8 mouse cellular contexts compared by ENCODE assay signal in the genomic region with DNA sequence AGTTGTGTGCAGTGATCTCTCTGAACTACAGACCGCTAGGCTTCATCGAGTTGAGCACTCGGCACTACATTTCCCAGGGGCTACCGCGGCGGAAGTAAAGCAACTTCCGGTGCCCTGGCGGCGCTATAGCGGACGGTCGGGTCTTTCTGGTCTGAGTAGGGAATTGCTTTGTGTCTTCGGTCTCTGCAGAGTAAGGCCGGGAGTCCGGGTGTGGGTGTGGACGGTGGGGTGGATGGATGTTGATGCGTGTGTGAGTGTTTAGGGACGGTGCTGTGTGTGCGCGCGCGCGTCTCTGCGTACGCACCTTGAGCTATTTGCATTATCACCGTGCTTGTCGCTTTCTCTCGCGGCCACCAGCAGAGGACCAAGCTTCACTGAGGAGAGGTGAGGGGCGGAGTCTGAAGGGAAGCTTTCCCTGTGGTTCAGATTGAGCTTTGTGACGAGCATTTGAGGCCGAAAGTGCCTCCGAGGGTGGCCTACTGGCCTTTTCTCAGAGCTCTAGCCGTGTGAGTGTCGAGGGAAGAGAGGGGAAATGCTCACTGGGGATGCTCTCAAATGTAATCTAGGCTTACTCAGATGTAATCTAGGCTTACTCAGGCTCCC. TPM values are rescaled to one million over a fixed set of nuclear protein-coding genes. Genes with fewer than 3 reads are reported as not detected.
DNase-seq lines count a peak whose midpoint lies in the region; ATAC-seq and TF ChIP-seq lines count a peak whose summit lies in the region.

Zfp60 (plus strand) TSS at position 109 of the 603 bp plus-strand sequence.

- no peaks in the 10 kb centered on the region for H3K27me3 ChIP-seq in E14TG2a.4 (ENCODE audit: insufficient read depth, low read length)
- no peaks in the 10 kb centered on the region for H3K27me3 ChIP-seq in forebrain, embryonic 12.5 days
- no peaks in the 10 kb centered on the region for H3K27me3 ChIP-seq in heart, postnatal 0 days (ENCODE audit: control insufficient read depth, insufficient read depth, low read length)
- H3K27me3 ChIP-seq in liver, embryonic 16.5 days (ENCODE audit: control insufficient read depth, insufficient read depth, low read depth, low read length) = no peaks in the 10 kb centered on the region
- H3K27me3 ChIP-seq in neural tube, embryonic 13.5 days = no peaks in the 10 kb centered on the region
- H3K27me3 ChIP-seq in testis, adult 2 months (ENCODE audit: control insufficient read depth, insufficient read depth, low read length) = no peaks in the 10 kb centered on the region

- TF ChIP-seq EP300 in heart, postnatal 0 days (IDR thresholded peaks at IDR 0.05; ENCODE audit: low read depth) = no peak

- H3K4me3 ChIP-seq in E14TG2a.4 (replicated peaks; ENCODE audit: low read length) = peak within 1 kb of the TSS; percentile 82
- peak within 1 kb of the TSS; percentile 57 for H3K4me3 ChIP-seq in forebrain, embryonic 12.5 days (replicated peaks)
- peak within 1 kb of the TSS; percentile 75 for H3K4me3 ChIP-seq in heart, postnatal 0 days (ENCODE audit: low read depth, low read length)
- H3K4me3 ChIP-seq in liver, embryonic 16.5 days (ENCODE audit: low read depth, low read length) = peak within 1 kb of the TSS; percentile 71
- H3K4me3 ChIP-seq in neural tube, embryonic 13.5 days = peak within 1 kb of the TSS; percentile 81
- H3K4me3 ChIP-seq in testis, adult 2 months (ENCODE audit: control insufficient read depth, low read depth, low read length) = peak within 1 kb of the TSS; percentile 90

- H3K4me2 ChIP-seq in forebrain, embryonic 12.5 days = peak within 1 kb of the TSS; percentile 71
- peak within 1 kb of the TSS; percentile 91 for H3K4me2 ChIP-seq in heart, postnatal 0 days (ENCODE audit: low read depth, low read length)
- H3K4me2 ChIP-seq in liver, embryonic 16.5 days (ENCODE audit: low read depth, low read length) = peak within 1 kb of the TSS; percentile 84
- H3K4me2 ChIP-seq in neural tube, embryonic 13.5 days = peak within 1 kb of the TSS; percentile 84

- peak; percentile 93 for ATAC-seq in forebrain, embryonic 12.5 days (ENCODE audit: low FRiP score)
- peak; percentile 94 for ATAC-seq in heart, postnatal 0 days (ENCODE audit: insufficient read depth, low read depth)
- ATAC-seq in liver, embryonic 16.5 days (ENCODE audit: low read depth) = peak; percentile 91
- ATAC-seq in neural tube, embryonic 13.5 days (ENCODE audit: low read depth) = peak; percentile 94

- H3K9ac ChIP-seq in forebrain, embryonic 12.5 days = peak within 1 kb of the TSS; percentile 79
- peak within 1 kb of the TSS; percentile 67 for H3K9ac ChIP-seq in heart, postnatal 0 days (replicated peaks; ENCODE audit: low read depth, low read length)
- peak within 1 kb of the TSS; percentile 73 for H3K9ac ChIP-seq in liver, embryonic 16.5 days (ENCODE audit: low read depth, low read length)
- H3K9ac ChIP-seq in neural tube, embryonic 13.5 days = peak within 1 kb of the TSS; percentile 99

- peaks cover 15% of the 10 kb centered on the region for H3K9me3 ChIP-seq in E14TG2a.4 (ENCODE audit: low read length)
- no peaks in the 10 kb centered on the region for H3K9me3 ChIP-seq in forebrain, embryonic 12.5 days
- no peaks in the 10 kb centered on the region for H3K9me3 ChIP-seq in heart, postnatal 0 days (replicated peaks; ENCODE audit: control insufficient read depth, low read length)
- H3K9me3 ChIP-seq in liver, embryonic 16.5 days (replicated peaks; ENCODE audit: control insufficient read depth, low read length) = no peaks in the 10 kb centered on the region
- H3K9me3 ChIP-seq in neural tube, embryonic 13.5 days = no peaks in the 10 kb centered on the region

- H3K36me3 ChIP-seq in E14TG2a.4 (ENCODE audit: insufficient read depth, low read length) = no peaks in the 10 kb centered on the region
- H3K36me3 ChIP-seq in forebrain, embryonic 12.5 days (replicated peaks) = no peaks in the 10 kb centered on the region
- H3K36me3 ChIP-seq in heart, postnatal 0 days (replicated peaks; ENCODE audit: control insufficient read depth, insufficient read depth, low read length) = no peaks in the 10 kb centered on the region
- H3K36me3 ChIP-seq in liver, embryonic 16.5 days (ENCODE audit: control insufficient read depth, insufficient read depth) = no peaks in the 10 kb centered on the region
- H3K36me3 ChIP-seq in neural tube, embryonic 13.5 days = no peaks in the 10 kb centered on the region
- H3K36me3 ChIP-seq in testis, adult 2 months (ENCODE audit: control insufficient read depth, insufficient read depth, low read length) = no peaks in the 10 kb centered on the region

- under 1% methylated on average over 35 of the region's 35 CpGs for WGBS in forebrain, embryonic 12.5 days
- WGBS in heart, postnatal 0 days = under 1% methylated on average over 35 of the region's 35 CpGs
- under 1% methylated on average over 35 of the region's 35 CpGs for WGBS in liver, embryonic 16.5 days (ENCODE audit: insufficient replicate concordance)
- under 1% methylated on average over 35 of the region's 35 CpGs for WGBS in neural tube, embryonic 13.5 days

- TF ChIP-seq POLR2A in testis, adult 2 months (IDR thresholded peaks at IDR 0.05; ENCODE audit: control insufficient read depth, low read depth, low read length) = peak; percentile 77

- H3K27ac ChIP-seq in forebrain, embryonic 12.5 days = peak within 1 kb of the TSS; percentile 98
- H3K27ac ChIP-seq in heart, postnatal 0 days (ENCODE audit: low read depth) = peak within 1 kb of the TSS; percentile 89
- peak within 1 kb of the TSS; percentile 87 for H3K27ac ChIP-seq in liver, embryonic 16.5 days (ENCODE audit: low read length)
- H3K27ac ChIP-seq in neural tube, embryonic 13.5 days (replicated peaks) = peak within 1 kb of the TSS; percentile 99
- peak within 1 kb of the TSS; percentile 59 for H3K27ac ChIP-seq in testis, adult 2 months (ENCODE audit: control insufficient read depth, insufficient read depth, low read depth, low read length)

- 0 out of 2 replicates have a peak, but pooled peaks have one; percentile 4 for TF ChIP-seq CTCF in E14TG2a.4 (conservative IDR thresholded peaks at IDR 0.05; ENCODE audit: low read length)
- peak; percentile 43 for TF ChIP-seq CTCF in heart, postnatal 0 days (IDR thresholded peaks at IDR 0.05; ENCODE audit: low read depth)
- TF ChIP-seq CTCF in testis, adult 2 months (IDR thresholded peaks at IDR 0.05; ENCODE audit: control insufficient read depth, insufficient read depth, insufficient replicate concordance, low read depth, low read length) = peak; percentile 4; the same call in 1 of the 2 replicates

- H3K4me1 ChIP-seq in E14TG2a.4 (replicated peaks; ENCODE audit: low read depth, low read length) = peaks cover 50% of the 10 kb centered on the region
- H3K4me1 ChIP-seq in forebrain, embryonic 12.5 days = peaks cover 38% of the 10 kb centered on the region
- peaks cover 15% of the 10 kb centered on the region for H3K4me1 ChIP-seq in heart, postnatal 0 days (ENCODE audit: control insufficient read depth, insufficient read depth)
- peaks cover 6% of the 10 kb centered on the region for H3K4me1 ChIP-seq in liver, embryonic 16.5 days (ENCODE audit: control insufficient read depth, low read depth, low read length)
- peaks cover 41% of the 10 kb centered on the region for H3K4me1 ChIP-seq in neural tube, embryonic 13.5 days (replicated peaks)
- H3K4me1 ChIP-seq in testis, adult 2 months (ENCODE audit: control insufficient read depth, insufficient read depth, low read length) = no peaks in the 10 kb centered on the region; the same call in 1 of the 2 replicates

- peak; percentile 74 for DNase-seq in c-Kit-positive CD71-positive TER-119-positive erythroid progenitor cells, embryonic 14.5 days (ENCODE audit: low spot score)
- peak; percentile 84 for DNase-seq in heart, postnatal 0 days (ENCODE audit: low spot score)
- DNase-seq in kidney, postnatal 4 days = peak; percentile 89 to 93

RNA-seq across cellular contexts. Expression of gene Zfp60, which starts in this region (rescaled TPM):
- polyA plus RNA-seq in forebrain, embryonic 12.5 days (2016; fragmentation: Nextera tagmentation; extraction: Ambion mirVana) = 108 and 118 TPM in 2 replicates
- 3.8 and 4.1 TPM in 2 replicates for total RNA-seq in heart, postnatal 0 days (2014; rRNA removed; ENCODE audit: low replicate concordance)
- polyA plus RNA-seq in heart, postnatal 0 days (2015; fragmentation: Nextera tagmentation; extraction: Ambion mirVana) = 11.0 and 11.1 TPM in 2 replicates
- polyA plus RNA-seq in liver, embryonic 16.5 days (2015; fragmentation: Nextera tagmentation; extraction: Ambion mirVana) = 4.1 and 4.3 TPM in 2 replicates
- polyA plus RNA-seq in neural tube, embryonic 13.5 days (2015; fragmentation: Nextera tagmentation; extraction: Ambion mirVana) = 104 and 121 TPM in 2 replicates
- polyA plus RNA-seq in testis, adult 2 months (2012; rRNA removed) = 4.7 and 8.0 TPM in 2 replicates

Comparison
In these comparisons a context has a peak if more than half of its experiments do, and no peak if none do; other contexts are left out.
1. Peak in every context shown above with its lines: DNase-seq, ATAC-seq, H3K4me3 ChIP-seq and H3K27ac ChIP-seq.